Mouse (Mus musculus) regulatory T cell (primary cell): ENCODE measurements around the gene Gm49355.
"Not testable (repeated sequence)": the region's sequence is repeated elsewhere in the genome, so short reads cannot be mapped to it uniquely, and the experiment has no call there.

ENCODE experiments used
- in situ Hi-C: fragments of 300-600 bp; cut with MboI, MseI; formaldehyde crosslinking; loops from one replicate; pipeline ENCODE4 v1.15.1; 2025; ENCODE audit warnings: high pct_unique_total_duplicates

Gm49355 gene

DNA sequence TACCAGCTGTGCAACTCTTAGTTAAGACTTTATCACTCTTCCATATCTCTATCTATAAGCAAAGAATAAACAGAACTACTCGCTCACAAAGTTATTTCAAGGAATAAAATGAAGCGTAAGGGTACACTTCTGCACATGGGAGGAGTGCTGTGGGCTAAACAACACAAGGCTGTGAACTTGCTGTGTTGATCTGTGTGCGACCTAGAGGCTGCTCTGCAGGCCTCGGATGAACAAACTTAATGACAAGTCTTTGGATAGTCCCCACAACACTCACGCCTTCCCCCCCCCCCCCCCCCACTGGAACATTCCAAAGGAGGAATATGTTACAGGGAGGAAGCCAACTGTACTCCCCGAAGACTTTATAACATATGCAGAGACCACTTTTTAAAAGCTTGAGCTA lies at the start of gene Gm49355:
Gene Gm49355 (plus strand): TSS at position 336 of the 400 bp plus-strand sequence.
- in situ Hi-C loops, result no loop called here

DNA sequence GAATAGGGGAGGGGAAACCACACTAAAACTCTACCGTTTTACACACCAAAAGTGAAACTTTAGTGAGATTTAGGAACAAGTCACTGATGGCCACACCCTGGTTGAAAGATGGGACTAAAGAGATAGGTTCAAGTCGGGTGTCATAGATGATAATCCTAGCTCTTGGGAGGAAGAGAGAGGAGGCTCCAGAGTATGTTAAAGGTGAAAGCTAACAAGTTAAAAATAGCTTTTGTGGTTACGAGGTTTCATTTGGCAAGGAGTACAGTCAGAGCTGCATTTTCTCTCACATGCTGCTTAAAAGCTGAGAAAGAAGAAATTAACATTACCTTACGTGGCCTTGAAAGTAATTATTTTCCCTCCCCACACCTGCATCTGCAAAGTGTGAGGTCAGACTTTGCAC lies 40.0 kb upstream of the Gm49355 start:
- in situ Hi-C loops, result no loop called here

DNA sequence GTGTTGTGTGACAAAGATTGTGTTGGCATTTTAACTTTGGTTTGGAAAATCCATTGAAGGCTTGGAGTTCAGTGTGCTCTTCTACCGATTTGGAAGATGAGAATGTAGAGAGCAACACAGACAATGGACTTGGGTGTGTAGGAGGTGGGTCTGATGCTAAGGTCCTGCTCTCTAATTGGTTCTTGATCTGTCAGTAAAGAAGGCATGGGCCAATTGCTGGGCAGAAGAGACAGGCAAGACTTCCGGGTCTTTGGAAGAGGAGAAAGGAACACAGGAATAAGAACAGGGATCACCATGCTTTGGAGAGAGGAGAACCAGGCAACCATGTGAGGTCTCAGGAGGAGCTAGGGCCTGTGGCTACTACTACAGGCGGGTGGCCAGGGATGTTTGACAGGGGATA lies 7.7 kb upstream of the Gm49355 start:
- in situ Hi-C loops, result no loop called here

DNA sequence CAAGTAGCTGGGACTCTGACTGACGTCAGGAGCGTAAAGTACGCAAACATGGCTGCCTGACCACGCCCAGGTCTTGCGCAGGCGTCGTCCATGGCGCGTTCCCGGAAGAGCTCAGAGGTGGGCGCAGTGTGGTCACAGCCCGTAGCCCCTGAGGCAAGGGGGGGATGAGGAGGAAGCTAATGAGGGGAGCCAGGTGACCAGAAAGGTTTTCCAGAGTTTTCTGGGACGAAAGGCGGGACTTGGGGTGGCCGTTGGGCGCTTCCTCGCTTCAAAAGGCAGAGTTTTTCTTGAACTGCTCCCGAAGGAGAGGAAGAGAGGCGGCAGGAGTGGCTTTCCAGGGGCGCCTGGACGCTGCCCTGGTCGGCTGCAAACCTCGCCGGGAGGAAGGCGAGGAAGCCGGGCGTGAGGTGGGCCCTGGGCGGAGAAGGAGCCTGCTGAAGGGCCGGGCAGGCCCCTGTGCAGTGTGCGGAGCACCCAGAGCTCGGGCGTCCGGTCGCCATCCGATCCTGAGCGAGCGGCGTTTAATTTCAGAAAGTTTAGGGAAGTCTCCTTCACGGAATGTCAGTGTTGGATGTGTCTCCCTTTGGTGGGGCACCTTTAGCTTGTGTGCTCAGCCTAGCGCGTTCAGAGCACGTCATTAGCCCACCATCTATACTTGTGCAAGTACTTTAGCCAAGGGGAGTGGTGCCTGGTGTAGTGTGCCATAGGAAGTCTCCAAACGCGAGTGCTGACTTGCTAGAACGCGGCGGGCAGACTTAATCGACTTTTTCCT lies 551 bp downstream of the Gm49355 start, which contains the start of gene 3830406C13Rik:
Gene 3830406C13Rik (plus strand): TSS at position 33 of the 772 bp plus-strand sequence.
- in situ Hi-C loops, result no loop called here

DNA sequence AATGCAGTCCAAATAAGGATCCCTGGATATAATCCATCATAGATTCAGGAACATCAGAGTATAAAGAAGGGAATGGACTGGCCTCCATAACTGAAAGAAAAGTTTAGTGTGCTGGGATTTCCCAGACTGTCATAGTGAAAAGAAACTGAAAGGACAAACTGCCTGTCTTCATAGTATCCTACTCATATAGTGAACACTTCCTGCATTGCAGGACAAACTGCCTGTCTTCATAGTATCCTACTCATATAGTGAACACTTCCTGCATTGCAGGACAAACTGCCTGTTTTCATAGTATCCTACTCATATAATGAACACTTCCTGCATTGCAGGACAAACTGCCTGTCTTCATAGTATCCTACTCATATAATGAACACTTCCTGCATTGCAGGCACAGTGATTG lies 6.0 kb downstream of the Gm49355 start:
- in situ Hi-C loops, result not testable (repeated sequence)

DNA sequence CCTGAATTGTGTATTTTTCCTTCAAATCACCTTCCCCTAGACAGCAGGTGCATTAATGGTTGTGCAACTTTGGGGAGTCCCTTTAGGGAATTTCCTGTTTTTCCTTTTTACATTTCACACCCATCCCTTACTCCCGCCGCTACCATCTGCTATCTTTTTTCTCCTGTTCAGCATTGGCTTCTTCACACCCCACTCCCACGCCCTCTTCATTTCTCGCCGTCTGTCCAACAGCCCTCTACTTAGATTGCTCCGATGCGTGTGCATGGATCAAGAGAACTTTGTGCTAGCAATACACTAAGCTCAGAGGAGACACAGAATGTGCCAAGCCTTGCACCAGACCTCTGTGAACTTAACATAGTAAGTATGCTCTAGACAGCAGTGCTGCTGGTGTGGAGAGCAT lies 12.6 kb downstream of the Gm49355 start:
- in situ Hi-C loops, result no loop called here

DNA sequence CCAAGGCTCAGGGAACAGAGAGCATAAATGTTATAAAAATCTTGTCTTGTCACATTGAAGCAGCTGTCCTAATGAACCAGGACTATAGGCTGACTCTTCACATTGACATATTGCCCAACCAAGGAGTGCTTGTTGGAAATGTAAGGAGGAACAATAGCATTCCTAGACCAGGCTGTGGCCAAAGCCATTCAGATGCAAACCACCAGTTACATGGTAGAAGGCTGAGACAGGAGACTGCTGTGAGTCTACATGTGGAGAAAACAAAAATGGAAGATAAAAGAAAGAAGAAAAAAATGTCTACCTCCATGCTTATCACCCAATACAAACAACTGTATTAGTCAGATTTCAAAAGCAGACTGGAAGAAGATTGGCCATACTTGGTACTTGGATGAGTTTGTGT lies 15.4 kb downstream of the Gm49355 start:
- in situ Hi-C loops, result no loop called here

DNA sequence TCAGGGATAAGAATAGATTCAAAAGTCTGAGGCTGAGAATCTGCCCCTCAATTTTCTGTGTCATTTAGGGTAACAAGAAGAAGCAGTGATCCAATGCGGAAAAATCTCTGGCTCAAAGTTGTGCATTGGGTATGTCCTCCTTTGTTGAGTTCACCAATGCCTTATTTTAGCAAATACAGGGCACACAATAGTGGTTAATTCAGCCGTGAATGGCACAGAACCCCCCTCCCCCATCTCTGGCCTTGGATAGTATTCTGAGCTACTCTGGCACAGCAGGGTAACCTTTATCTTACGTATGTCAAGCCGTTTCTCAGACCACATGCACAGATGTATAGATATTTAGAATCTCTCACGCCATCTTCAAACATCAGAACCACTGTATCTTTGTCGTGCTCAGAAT lies 15.9 kb downstream of the Gm49355 start:
- in situ Hi-C loops, result loop anchor here (10.0 kb wide), 1 partner anchor 1685 kb away; no protein-coding TSS in a partner anchor

DNA sequence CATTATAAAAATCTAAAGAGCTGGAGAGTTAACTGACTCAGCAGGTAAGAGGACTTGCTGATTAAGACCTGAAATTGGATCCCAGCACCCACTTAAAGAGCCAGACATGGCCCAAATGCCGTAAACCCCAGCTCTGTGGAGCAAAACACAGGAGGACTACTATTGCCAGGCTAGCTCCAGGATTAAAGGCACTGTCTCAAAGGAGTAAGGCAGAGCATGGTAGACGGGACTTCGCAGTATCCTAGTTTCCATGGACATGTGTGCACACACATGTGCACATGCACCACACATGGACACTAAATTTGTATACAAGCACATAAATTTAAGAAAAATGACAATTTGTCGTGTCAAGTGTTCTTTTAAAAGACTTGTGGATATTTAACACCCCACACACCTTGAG lies 16.5 kb downstream of the Gm49355 start:
- in situ Hi-C loops, result loop anchor here (10.0 kb wide), 1 partner anchor 1685 kb away; no protein-coding TSS in a partner anchor

DNA sequence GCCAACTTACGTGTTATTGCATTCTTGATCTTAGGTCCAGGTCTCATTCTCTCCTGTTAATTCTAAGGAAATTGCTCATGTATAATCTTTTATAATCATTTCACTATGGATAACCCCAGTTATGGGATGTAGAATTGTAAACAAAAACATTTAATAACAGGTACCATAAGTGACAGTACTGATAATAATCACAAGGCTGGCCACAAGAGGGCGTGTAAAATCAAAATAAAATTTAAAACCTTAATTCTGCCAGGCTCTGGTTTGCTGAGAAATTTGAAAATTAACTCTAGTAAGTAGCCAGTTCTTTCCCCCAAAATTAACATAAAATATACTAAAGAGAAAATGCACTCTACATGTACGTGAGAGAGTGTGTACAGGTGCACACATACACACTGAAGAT lies 16.9 kb downstream of the Gm49355 start:
- in situ Hi-C loops, result loop anchor here (10.0 kb wide), 1 partner anchor 1684 kb away; no protein-coding TSS in a partner anchor

DNA sequence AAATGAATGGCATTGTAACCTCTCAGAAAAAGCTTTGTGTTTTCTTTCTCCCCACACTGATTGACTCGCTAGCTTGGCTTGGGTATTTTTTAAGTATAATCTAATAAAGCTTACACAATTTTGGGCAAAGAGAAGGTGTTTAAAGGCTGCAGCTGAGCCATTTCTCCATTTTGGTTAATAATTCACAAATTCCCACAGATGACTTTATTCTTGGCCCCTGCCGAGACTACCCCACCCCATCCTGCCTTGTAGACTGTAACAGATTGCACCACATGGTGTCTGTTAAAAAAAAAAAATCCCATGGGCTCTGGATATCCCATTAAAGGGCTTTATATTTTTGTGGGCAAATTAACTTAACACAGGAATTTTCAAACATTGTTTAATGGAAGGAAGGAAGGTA lies 19.3 kb downstream of the Gm49355 start:
- in situ Hi-C loops, result loop anchor here (10.0 kb wide), 1 partner anchor 1682 kb away; no protein-coding TSS in a partner anchor

DNA sequence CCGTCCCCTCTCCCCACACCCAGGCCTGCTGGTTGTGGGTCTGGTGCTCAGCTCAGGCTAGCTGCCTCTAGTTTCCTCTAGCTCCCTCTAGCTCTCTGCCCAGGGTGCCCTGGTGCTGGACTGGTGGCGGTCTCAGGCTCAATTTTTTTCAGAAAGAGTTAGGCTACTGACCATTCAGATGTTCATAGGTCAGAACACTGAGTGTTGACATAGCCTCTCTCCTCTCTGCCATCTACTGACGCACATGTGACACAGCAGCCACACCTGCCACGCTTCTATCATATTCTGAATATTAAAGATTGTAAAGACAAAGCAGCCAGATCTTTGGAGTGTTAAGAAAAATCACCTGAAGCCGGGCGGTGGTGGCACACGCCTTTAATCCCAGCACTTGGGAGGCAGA lies 49.8 kb downstream of the Gm49355 start:
- in situ Hi-C loops, result loop anchor here (10.0 kb wide), 1 partner anchor 1759 kb away; no protein-coding TSS in a partner anchor

DNA sequence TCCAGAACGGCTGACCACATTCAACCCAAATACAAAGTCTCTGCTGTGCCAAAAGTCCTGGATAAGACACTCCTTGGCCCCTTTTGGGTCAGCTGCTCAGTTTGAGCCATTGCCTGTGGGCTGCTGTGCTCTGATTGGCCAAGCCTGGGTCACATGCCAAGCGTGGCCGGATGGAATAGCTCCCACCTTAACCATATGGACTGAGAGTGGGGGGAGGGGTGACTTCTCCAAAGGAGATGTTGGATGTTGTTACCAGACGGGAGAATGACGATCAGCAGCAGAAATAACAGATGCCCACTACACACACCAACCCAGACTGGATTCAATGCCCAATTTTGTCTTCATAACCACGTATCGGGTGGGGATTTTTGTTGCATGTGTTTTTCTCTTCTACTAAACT lies 51.1 kb downstream of the Gm49355 start:
- in situ Hi-C loops, result loop anchor here (10.0 kb wide), 1 partner anchor 1760 kb away; no protein-coding TSS in a partner anchor

DNA sequence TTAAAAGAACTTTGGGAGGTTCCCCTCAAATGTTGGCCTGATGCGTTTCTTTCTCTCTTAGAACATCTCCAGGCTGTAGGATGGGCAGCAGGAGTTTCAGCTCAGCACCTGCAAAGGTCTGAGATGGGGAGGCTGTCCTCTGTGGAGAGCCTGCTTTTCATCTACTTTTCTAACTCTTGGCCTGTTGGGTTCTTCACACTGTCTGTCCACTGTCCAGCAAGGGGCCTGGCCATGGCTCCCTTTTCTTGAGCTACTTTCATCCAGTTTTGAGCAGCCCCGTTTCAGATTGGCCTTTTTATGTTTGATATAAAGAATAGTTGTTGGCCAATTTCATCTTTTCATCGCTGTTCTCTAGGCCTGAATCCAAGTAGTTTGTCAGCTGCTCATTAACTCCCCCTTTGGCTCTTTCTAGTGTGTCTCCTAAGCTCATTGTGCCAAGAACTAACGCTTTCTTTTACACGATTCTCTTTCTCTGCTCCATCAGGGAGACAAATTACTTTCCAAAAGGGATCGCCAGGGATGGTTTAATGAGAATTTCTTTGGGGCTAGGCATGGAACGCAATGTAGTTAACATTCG lies 53.7 kb downstream of the Gm49355 start:
- in situ Hi-C loops, result loop anchor here (10.0 kb wide), 1 partner anchor 1763 kb away; no protein-coding TSS in a partner anchor

DNA sequence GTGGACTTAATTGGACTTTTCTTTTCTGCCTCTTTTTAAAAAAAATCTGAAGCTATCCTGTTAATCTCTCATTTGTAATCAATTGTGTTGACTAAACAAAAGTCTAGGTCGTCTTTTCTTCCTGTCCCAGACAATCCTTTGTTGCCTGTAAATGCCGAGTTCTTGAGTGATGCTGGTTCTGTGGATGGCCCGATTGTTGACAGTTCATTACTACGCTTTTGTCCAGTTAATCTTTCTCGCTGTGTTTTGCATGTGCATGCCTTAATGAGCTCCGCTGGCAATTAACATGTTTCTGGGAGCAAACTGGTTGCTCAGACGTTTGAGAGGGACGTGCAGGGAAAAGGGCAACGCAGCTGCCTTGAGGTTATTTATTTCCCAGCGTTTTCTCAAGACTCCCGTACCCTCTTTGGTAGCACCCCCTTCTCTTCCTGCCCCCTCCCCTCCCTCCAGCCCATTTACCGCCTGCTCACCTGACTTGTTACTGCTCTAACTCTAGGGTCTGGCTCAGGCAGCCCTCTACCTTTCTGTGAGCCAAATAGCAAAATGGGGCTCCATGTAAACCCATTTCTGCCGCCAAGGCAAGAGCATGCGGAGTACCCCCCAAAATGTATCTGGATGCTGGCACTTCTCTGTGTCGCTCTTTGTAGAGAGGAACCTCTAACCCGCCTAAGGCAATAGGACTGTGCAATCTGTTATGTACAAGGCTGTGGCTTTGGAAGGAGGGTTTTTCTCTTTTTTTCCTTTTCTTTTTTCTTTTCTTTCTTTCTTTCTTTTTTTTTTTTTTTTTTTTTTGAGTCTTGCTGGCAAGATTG lies 54.4 kb downstream of the Gm49355 start:
- in situ Hi-C loops, result loop anchor here (10.0 kb wide), 1 partner anchor 1763 kb away; no protein-coding TSS in a partner anchor

DNA sequence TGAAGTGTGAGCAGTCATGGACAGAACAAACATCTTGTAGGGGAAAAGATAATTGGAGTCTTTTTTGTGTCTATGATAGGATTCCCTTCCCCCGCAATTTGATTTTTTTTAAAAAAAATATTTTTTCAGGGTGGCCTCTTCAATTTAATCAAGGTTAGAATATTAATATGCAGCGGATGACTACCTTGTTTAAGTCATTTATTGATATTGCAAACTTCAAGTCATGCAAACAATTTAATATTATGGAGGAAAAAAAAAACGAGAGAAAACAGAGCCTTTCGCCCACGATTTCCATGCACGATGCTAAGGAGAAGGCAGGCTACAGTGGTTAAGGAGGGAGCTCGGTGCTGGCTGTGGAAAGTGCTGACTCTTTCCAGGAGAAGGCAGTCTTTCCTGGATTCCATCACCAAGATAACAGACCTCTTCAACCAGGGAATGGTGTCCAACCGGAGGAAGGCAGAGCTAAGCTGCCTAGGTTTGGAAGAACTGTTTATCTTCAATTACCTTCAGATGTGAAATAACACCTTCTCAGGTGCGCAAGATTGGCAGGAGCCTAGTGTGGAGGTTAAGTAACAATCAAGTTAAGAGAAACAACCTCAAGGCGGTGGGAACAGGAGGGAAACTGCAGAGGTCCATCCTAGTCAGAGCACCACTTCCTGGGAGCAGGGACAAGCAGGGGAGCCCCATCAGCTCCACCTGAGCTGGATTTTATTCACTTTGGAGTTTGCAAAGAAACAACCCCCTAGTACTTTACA lies 55.2 kb downstream of the Gm49355 start:
- in situ Hi-C loops, result loop anchor here (10.0 kb wide), 1 partner anchor 1764 kb away; no protein-coding TSS in a partner anchor

DNA sequence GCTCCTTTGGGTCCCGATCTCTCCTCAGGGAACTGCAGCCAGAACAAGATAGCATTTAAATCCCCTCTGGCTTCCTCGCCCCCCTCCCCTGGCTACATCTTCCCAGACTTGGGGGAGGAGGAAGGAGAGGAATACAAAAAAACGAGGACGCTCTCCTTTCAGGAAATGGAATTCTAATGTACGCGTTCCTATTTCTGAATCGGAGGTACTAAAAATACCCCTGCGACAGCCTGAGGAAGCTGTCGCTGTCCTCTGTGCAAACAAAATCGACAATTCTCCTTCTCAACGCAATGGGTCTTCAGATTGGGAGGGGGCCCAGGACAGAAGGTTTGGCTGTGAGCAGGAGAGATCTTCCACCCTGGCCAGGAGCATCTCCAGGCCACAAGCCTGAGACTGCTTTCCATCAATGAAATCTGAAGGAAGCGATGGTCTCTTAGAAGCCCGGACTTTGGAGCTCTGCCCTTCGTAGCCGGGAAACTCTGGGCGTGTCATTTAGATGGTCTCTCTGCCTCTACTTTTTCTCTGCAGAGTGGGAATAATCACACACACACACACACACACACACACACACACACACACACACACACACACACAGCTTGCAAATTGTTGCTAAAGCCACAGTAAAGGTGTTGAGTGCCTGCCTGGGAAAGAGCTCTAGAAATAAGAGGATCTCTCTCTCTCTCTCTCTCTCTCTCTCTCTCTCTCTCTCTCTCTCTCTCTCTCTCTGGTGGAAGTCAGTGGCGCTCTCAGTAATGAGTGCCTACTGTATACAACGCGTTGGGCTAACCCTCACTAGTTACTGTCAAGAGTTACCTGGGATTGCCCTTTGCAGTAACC lies 56.7 kb downstream of the Gm49355 start:
- in situ Hi-C loops, result no loop called here

DNA sequence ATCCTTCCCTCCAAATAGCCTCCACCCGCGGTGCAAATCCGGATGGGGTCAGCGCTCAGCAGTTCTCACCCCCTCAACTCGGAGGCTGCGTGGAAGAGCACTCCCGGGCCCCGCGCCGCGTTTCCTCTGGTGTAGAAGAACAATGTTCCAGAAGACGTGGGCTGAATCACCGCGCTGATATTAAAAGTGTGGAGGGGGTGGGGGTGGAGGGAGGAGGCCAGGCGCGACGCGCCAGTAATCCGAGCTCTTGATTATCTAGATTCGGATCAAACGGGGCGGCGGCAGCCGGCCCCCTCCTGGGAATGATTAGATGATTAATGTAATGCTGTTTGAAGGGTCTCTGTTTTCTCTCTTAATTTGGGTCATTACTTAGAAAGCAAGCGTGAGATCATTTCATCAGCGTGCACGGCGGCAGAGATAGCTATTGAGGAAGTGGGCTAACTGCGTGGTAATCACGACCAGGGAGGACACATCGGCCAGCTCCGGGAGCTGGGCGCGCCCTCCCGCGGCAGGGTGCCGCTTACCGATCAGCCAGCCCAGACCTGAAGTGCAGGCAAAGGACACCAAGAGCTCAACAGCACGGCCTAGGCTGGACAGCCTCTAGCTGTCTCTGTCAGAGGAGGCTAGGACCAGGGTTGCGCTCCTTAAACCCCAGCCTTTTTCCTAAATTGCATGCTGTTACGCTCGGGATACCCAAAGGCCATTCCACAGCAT lies 57.5 kb downstream of the Gm49355 start:
- in situ Hi-C loops, result no loop called here

DNA sequence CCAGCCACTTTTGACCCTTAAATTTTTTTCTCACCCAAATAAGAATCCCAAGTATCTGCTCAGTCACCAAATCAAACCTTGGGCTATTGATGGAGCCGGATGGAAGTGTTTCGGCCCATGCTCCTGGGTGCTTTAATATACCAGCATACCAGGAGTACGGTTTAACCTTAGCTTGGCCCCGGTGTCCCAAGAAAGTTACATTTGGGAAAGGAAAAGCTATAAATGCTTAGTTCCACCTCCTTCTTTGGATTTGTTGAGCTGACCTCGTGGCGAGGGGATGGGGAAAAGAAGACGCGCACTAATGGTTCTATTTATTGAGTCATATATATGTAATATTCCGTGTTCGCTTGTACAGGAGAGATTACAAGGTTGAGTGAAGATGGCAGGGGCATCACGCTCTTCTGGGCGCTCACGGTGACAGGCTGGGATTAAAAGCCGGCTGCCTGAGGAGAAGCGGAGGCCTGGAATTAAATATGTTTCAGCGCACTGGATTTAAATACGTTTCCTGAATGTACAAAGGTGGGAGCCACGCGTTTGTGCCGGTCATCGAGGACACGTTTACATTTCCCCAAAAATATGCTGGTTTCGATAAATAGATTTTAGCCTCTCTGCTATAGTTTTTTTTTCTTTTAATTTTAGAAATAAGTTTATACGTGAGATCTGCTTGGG lies 58.1 kb downstream of the Gm49355 start:
- in situ Hi-C loops, result no loop called here
